Mouse (Mus musculus): ENCODE results near the gene Arhgef7. TPM values are rescaled to one million over a fixed set of nuclear protein-coding genes. Genes with fewer than 3 reads are reported as not detected.
A peak's percentile ranks its signal among the peaks of the same experiment; 100 is the strongest.

The Arhgef7 gene
- total RNA-seq, 4 experiments from 2014 or later: 103 to 127 (median 110) TPM

GRCm38 (mm10) chr8:11794956-11795355 lies 67.4 kb downstream of the Arhgef7 start:
- no peak for DNase-seq (ENCODE audit: low spot score in 2 of 2)

GRCm38 (mm10) chr8:11797128-11797527 lies 69.6 kb downstream of the Arhgef7 start:
- DNase-seq (ENCODE audit: low spot score in 2 of 2): no peak

DNA sequence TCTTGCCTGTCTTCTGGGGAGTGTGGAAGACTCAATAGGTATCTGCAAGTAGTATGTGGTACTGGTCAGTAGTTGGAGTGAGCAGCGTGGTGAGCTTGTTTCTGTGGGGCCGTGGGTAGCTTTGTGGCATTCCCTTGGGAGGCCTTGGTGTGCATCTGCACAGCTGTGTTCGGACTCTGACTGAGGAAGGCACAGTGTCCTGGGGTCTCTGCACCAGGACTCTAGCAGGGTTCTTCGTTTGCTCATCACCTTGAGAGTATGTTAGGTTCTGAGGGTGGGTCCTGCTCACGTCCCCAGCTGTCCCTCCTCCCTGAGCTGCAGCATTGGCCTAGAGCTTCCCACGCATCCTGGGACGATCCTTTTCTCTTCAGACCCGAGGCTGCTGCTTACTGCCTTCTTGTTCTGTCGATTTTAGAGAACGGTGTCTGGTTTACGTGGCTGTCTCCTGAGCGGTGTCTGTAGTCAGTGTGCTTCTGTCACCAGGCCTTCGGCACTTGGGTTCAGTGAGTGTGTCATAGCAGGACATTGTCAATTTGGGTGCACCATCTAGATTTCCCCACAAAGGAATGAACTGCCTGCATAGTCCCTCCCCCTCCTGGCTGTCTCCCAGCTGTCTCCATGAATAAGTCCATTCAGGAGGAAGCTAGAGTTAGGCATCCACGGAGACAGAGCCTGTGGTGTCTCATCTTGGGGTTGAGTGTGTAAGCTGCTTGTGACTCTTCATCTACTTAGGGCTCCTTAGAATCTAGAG lies 70.4 kb downstream of the Arhgef7 start:
- peak; percentile 62 to 64 for DNase-seq (ENCODE audit: low spot score in 2 of 2)

DNA sequence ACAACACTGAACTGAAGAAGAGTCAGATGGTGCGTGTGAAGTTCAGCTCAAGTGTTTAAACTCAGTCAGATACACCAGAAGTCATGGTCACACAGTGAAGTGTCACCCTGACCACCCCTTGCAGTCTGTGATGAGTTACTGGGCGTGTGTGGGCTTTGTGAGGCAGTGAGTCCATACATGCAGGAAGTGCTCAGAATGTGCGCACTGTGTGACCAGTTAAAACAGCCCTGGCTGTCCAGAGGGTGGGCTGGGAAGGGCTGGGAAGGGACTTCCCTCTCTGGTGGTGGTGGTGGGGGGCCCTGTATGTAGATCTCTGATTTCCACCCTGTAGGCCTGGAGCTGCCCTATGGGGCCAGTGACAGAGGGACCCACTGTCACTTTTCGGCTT lies 71.0 kb downstream of the Arhgef7 start:
- DNase-seq (ENCODE audit: low spot score in 2 of 2): no peak

- no peak for DNase-seq (ENCODE audit: low spot score in 2 of 2)
Measured at GRCm38 (mm10) chr8:11799098-11799497, 71.6 kb downstream of the Arhgef7 start.

- DNase-seq (ENCODE audit: low spot score in 2 of 2): no peak
Measured at GRCm38 (mm10) chr8:11800481-11800880, 73.0 kb downstream of the Arhgef7 start.

DNA sequence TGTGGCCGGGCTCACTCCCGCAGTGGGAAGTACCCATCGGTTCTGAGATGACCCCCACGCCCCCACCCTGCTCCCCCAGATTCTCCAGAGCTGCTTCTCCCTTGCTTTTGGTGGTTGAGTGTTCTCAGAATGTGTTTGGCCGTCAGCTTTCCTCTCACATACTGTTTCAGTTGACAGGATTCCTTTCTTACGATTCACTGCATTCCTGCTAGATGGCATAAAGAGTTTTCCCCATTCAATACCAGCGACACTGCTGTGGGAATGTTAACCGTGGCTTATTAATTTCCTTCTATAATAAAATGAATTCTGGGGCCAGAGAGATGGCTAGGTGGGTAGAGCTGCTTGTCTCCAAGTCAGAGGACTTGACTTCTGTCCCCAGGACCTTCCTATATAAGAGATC lies 74.0 kb downstream of the Arhgef7 start:
- DNase-seq (ENCODE audit: low spot score in 2 of 2): no peak

DNA sequence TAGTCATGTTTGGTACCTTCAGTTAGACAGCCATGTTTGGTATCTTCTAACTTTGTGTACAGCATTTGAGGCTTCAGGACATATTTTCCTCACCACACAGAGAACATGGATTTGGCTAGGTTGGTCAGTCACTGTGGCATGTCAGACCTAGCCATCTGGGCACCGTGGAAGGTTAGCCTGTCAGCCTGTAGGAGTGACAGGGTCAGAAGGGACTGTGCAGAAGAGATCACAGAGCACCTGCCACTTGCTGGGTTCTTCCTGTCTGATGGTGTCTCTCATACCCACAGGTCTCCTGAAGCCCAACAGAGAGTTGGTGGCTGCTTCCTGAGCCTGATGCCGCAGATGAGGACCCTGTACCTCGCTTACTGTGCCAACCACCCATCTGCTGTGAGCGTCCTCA lies 77.4 kb downstream of the Arhgef7 start:
- no peak for DNase-seq (ENCODE audit: low spot score in 2 of 2)

DNA sequence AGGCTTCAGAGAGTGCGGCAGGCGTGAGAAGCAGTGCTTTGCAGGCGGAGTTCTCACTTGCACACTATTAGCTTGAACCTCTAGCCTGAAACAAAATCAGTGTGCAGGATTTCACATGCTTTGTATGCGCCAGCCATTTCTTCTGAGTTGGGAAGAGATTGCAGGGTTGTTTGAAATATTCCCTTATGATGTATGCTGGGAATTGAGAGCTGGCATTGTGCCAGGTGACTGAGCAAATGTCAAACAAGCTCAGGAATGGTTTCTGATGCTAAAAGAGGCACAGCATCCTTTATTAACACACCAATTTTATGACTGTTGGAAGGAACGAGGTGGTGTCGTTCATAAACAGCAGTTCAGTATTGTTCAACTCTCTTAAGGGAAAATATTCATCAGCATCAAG lies 78.7 kb downstream of the Arhgef7 start:
- no peak for DNase-seq (ENCODE audit: low spot score in 2 of 2)

GRCm38 (mm10) chr8:11807361-11807760 lies 79.8 kb downstream of the Arhgef7 start:
- DNase-seq (ENCODE audit: low spot score in 2 of 2): no peak

DNA sequence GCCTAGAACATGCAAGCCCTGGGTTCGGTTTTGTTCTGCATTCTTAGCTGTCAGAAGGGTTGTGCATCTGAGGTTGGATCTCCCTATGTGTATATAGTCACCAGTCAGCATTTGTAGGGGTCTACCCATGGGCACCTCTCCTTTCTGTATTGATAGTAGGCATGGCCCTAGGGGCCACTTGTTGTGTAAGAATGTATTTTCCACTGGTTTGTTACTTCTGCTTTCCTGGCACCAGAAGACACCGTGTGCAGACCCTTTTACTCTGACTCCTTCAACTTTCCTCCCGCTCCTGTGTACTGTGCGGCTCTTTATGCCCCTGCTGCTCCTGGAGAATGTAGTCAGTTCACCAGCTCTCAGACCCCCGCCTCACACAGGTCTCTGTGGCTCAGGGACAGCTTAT lies 80.5 kb downstream of the Arhgef7 start:
- no peak for DNase-seq (ENCODE audit: low spot score in 2 of 2)

GRCm38 (mm10) chr8:11810426-11810825 lies 82.9 kb downstream of the Arhgef7 start:
- no peak for DNase-seq (ENCODE audit: low spot score in 2 of 2)

DNA sequence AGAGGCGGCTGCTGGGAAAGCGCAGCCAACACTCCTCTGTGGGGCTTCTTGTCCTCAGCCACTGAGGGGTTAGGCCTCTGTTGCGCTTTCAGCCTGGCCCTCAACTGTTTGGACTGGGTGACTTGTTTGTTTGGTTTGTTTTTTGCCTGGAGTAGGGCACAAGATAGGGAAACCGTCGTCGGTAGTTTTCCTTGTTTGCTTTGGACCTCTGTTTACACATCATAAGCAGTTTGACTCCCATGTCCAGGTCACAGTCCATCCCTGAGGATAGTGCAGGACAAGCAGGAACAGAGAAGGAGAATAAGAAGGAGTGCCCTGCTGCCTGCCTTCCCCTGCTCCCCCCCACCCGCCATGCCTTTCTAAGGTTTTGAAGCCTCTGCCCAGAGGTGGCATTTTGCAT lies 86.3 kb downstream of the Arhgef7 start:
- no peak for DNase-seq (ENCODE audit: low spot score in 2 of 2)

DNA sequence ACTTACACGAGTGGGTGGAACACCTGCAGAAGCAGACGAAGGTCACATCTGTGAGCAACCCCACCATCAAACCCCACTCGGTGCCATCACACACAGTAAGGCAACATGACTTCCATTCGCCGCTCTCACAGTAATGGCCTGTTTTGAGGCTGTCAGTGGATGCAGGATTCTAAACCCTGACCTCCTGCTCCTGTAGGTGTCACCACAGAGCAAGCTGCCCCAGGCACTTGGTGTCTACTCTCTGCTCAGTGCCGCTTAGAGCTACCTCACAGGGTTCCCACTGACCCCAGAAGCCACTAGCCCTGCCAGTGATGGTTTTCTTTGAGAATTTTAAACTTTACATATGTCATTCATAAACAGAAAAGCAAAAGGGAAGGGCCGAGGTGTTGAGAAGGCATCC lies 87.7 kb downstream of the Arhgef7 start:
- no peak for DNase-seq (ENCODE audit: low spot score in 2 of 2)

DNA sequence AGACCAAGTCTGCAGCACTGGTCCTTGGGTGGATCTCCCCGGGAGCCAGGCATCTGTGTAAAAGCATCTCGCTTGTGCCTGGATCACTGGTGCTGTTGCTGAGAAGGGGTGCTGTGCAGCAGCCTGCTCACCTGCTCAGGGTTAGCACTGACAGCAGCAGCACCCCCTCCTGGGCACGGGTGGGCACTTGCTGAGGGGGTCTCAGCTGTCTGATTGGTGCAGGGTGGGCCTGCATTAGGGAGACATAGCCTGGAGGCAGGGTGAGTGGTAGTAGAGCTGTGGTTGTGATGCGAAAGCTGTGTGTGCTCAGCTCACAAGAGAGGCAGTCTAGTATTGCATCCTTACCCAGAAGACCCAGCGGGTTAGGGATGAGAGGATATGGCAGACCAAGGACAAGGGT lies 92.6 kb downstream of the Arhgef7 start:
- no peak for DNase-seq (ENCODE audit: low spot score in 2 of 2)

GRCm38 (mm10) chr8:11820568-11820967 lies 93.0 kb downstream of the Arhgef7 start:
- no peak for DNase-seq (ENCODE audit: low spot score in 2 of 2)

GRCm38 (mm10) chr8:11821451-11822206 lies 94.1 kb downstream of the Arhgef7 start:
- DNase-seq (ENCODE audit: low spot score in 2 of 2): no peak

GRCm38 (mm10) chr8:11822550-11823060 lies 95.1 kb downstream of the Arhgef7 start:
- no peak for DNase-seq (ENCODE audit: low spot score in 2 of 2)

GRCm38 (mm10) chr8:11825756-11826155 lies 98.2 kb downstream of the Arhgef7 start:
- no peak for DNase-seq (ENCODE audit: low spot score in 2 of 2)

GRCm38 (mm10) chr8:11827312-11827711 lies 99.8 kb downstream of the Arhgef7 start:
- DNase-seq (ENCODE audit: low spot score in 2 of 2): no peak

DNA sequence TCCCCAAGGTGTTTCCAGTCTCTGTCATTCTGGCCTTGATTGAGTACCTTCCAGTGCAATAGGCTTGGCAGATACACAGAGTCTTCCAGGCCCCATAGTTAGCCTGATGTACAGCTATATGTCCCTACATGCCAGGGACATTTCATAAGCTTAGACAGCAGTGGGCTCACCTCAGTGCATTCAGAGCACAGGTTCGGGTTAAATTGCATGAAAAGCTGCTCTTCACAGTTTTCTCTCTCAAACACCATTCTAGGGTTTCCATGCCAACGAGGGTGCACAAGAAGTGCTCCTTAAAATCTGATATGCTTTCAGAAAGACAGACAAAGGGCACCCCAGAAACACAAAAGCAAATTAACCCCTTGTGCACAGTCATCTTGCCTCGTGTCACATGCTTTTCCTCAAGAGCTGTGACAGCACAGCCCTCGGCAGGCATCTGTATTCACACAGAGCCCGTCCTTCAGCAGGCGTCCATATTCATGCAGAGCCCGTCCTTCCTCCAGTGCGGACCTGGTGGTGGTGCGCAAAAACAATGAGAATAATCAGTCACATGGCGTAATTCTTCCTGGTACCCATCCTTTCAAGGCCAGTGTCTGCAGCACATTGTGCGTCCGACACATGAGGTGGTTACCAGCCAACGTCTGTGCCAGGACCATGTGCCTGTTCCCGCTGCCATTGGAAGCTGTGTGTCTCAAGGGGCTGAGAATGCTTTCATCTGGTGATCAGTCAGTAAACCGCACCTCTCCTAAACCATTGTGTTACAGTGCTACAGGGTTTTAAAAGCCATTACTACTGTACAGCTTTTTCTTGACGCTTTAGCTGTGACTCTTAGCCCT lies 102.9 kb downstream of the Arhgef7 start:
- no peak for DNase-seq (ENCODE audit: low spot score in 2 of 2)

- no peak for DNase-seq (ENCODE audit: low spot score in 2 of 2)
Measured at GRCm38 (mm10) chr8:11831174-11831573, 103.7 kb downstream of the Arhgef7 start.

Data from layer of hippocampus, adult 8-10 months (tissue).